Mouse (Mus musculus) kidney, postnatal 4 days (tissue): ENCODE data around the gene Nae1.
A peak's percentile ranks its signal among the peaks of the same experiment; 100 is the strongest.

Source experiments
- DNase-seq, 2 experiments: peaks; one replicate each; pipeline ENCODE4 v3.0.0; 2021; ENCODE audit warnings: mixed read lengths in 2 of 2

Gene Nae1

GRCm38 (mm10) chr8:104517872-104518271, 16.6 kb downstream of the Nae1 start:
- no peak for DNase-seq

- no peak for DNase-seq
Observed at GRCm38 (mm10) chr8:104510134-104510533, 24.3 kb downstream of the Nae1 start.

DNA sequence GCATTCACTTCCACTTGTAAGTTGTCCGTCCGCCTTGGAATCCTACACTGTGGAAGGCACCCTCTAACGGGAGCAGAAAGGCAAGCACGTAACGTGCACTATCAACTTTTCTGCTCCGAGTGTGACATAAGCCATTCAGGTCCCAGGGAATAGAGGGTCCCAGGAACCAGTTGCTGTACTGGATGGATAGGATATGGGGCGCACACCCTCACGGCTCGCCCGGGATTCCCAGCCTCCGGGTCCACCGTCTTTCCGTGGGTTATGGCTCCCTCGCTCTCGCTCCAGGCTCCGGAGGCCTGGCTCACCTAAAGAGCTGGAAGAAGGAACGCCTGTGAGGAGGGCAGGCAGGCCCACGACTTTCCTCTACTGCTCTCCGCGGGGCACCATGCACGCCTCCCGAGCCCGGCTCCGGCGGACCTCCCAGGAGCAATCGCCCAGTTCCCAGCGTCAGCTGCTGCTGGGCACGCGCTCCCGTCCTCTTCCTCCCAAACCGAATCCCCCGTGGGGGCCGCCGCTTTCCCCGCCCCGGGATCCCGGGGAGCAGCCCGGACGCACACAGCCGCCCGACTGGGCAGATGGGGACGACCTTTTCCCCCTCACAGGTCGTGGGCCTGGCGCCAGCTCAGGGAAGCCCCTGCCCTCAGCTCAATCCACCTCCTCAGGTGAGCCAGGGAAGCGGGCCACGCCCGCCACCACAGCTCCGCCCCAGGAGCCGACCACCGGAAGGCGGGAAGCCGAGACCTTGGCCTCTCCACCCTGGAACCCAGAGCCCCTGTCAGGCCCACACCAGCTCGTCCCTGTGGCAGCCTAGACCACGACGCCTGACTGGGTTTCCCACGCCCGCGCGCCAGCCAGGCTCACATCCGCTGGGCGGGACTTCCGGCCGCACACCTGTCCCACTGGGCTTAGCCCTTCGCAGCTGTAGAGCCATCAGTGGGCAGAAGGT, 25.1 kb downstream of the Nae1 start, which contains the start of gene Terb1:
Terb1 (minus strand) TSS at position 850 of the 946 bp plus-strand sequence.
- DNase-seq, result peak; percentile 70 to 79

DNA sequence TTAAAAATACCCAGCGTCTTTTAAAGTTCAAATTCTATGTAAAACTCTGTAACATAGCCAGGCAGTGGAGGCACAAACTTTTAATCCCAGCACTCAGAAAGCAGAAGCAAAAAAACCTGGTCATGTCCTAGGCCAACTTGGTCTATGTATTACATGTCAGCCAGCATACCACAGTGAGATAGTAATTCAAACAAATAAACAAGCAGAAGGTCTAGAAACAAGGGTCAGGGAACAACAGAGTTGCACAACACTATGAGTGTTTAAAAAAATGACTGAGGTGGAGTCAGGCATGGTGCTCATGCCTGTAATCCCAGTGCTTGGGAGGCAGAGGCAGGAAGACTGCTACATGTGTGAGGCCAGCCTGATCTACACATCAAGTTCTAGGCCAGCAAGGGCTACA, 55.3 kb downstream of the Nae1 start:
- DNase-seq, result no peak

GRCm38 (mm10) chr8:104472465-104472864, 62.0 kb downstream of the Nae1 start:
- no peak for DNase-seq

DNA sequence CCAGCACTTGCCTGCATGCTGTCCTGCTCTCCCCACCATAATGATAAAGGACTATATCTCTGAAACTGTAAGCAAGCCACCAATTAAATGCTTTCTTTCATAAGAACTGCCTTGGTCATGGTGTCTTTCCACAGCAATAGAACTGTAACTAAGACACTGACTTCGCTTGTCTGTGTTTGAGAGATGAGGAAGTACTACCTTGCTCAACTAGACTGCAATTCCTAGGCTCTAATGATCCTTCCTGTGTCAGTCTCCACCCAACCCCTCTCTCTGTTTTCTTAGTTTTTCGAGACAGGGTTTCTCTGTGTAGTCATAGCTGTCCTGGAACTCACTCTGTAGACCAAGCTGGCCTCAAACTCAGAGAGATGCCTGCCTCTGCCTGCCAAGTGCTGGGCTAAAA, 67.0 kb downstream of the Nae1 start:
- DNase-seq, result no peak
